Mouse (Mus musculus) thymus, postnatal 0 days (tissue): Measurements from ENCODE around the gene Rcc1l. TPM values are rescaled to one million over a fixed set of nuclear protein-coding genes. Genes with fewer than 3 reads are reported as not detected.

Source experiments
- DNase-seq: peaks from one replicate; pipeline ENCODE4 v3.0.0-alpha.2; 2015; ENCODE audit warnings: low spot score
- polyA plus RNA-seq: library from polyadenylated mRNA; unstranded; fragments of >200 nt; fragmentation: Nextera tagmentation; extraction: Ambion mirVana; gene quantifications from 2 replicates; pipeline ENCODE4 v1.2.1, GENCODE M21; 2015

The Rcc1l gene
- polyA plus RNA-seq, 1 experiment from 2014 or later, result 22.4 TPM

DNA sequence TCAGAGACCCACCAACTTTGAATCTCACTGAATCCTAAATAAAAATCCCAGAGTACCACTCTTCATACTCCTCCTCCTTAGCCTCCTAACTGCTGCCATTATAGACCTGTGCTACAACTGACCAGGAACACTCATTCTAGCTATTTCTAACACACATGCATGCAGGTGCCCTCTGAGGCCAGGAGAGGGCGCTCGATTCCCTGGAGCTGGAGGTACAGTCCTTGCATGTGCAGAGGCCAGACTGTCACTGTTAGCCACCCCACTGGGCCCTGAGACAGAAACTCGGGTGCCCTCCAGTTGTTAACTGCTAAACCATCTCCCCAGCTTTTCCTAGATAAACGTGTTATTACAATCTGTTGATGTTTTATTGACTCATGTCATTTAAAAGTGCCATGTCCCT is 3.4 kb downstream of the Rcc1l start:
- peak; percentile 53 for DNase-seq

DNA sequence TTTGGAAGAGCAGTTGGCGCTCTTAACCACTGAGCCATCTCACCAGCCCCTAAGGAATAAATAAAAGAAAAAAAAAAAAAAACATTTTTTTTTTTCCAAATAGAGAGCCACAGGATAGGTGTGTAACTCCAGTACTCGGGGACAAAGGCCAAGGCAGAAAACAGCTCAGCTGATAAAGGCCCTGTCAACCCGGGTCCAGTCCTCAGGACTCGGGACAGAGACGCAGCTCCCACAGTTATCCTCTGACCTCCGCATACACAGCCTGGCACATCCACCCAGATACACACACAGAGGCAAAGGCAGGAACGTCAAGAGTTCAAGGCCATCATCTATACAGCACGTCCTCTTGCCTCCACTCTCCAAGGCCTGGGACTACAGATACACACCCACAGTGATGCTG is 6.4 kb downstream of the Rcc1l start:
- no peak for DNase-seq

GRCm38 (mm10) chr5:134169231-134169630 is 7.3 kb downstream of the Rcc1l start:
- DNase-seq, result no peak

DNA sequence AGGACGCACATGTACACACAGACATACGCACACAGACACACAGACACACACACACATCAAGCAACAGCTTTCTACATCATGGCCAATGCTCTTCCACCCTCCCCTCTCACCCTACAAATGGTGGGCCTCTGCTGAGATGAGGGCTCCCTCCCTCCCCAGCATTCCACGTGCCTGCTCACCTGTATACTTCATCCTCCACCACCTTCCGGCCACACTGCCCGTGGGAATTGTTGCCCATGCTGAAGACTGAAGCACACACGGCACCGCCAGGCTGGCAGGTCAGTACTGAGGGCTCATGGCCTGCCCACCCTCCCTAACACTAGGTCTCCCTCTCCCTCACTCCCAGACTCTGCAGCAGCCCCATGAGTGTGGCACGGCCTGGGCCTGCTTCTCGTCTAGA is 8.5 kb downstream of the Rcc1l start:
- DNase-seq, result no peak

DNA sequence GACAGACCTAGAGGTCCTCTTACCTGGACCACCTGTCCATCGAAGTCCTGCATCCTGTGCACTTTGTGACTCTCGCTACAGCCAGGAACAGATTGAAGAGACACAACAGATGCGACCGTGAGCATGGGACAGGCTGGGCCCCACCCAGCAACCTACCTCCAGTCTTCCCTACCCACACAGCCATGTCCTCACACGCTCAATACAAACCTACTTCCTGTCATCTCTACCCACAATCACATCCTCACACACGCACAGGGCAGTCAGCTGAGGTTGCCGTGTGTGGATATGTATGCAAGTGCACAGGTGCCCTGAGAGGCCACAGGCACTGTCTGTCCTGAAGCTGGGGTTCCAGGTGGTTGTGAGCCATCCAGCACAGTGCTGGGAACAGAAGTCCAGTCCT is 9.9 kb downstream of the Rcc1l start:
- DNase-seq, result peak; percentile 47

- no peak for DNase-seq
Measured at GRCm38 (mm10) chr5:134164688-134165087, 11.9 kb downstream of the Rcc1l start.

DNA sequence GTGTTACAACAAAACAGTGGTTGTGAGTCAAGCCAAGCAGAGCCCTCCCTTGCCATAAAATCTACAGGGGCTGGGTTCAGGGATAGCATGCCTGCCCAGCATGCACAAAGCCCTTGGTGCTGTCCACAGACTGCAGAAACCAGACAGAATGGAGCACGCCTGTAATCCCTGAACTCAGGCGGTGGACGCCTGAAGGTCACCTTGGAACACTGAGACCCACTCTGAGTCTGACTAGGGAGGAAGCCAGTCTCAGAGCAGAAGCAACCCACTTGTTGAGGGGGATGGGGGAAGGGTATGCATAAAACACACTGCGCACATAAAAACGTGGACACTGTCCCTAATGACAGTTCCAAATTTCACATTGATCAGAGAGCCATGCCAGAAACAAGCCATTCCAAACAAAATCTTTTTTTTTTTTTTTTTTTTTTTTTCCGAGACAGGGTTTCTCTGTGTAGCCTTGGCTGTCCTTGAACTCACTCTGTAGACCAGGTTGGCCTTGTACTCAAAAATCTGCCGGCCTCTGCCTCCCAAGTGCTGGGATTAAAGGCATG is 20.6 kb downstream of the Rcc1l start:
- DNase-seq, result no peak

- no peak for DNase-seq
Measured at GRCm38 (mm10) chr5:134151895-134152294, 24.7 kb downstream of the Rcc1l start.

- no peak for DNase-seq
Measured at GRCm38 (mm10) chr5:134148153-134148552, 28.4 kb downstream of the Rcc1l start.

GRCm38 (mm10) chr5:134147194-134147753 is 29.3 kb downstream of the Rcc1l start:
- no peak for DNase-seq

DNA sequence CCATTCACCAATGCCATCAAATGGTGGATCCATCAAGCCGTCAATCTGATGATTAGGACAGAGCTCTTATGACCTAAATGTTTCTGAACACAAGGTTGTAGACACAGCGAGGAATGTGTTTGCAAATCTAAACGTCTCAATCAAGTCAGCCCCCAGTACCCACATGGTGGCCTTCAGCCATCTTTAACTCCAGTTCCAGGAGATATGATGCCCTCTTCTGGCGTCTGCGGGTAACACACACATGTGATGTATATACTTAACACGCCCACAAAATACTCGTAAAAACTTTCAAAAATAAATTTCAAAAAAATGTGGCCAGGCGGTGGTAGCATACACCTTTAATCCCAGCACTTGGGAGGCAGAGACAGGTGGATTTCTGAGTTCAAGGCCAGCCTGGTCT is 31.6 kb downstream of the Rcc1l start:
- no peak for DNase-seq

DNA sequence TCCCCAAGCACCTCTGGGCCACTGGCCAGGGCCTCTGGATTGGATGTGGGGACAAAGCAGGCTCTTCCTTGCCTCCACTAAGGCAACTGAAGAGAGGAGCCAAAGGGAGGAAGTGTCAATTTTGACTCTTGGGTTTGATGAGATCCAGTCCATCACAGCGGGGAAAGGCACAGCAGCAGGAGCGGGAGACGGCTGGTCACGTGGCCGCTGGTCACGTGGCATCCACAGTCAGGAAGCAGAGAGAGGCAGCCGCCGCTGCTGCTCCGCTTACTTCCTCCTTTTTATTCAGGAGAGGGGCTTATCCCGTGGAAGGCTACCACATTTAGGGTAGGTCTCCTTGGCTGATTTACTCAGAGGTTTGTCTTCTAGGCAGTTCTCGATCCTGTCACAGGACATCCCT is 34.2 kb downstream of the Rcc1l start:
- no peak for DNase-seq

DNA sequence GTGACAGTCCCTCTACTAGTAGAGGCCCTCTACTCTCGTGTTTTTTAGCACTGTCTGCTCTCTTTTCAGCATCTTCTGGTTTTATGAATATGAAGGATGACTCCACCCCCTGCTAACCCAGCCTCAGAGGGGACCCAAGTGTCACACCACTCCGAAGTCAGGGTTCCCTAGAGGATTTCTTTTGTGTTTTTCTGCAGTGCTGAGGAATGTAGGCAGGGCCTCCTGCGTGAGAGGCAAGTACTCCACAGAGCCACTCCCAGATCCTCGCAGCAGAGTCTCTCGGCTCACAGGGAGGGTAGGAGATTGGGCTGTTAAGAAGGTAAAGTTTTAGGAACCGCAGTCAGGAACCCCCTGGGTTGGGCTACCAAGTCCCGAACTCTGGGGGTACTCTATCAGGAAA is 35.3 kb downstream of the Rcc1l start:
- DNase-seq, result no peak

GRCm38 (mm10) chr5:134139429-134139828 is 37.1 kb downstream of the Rcc1l start:
- DNase-seq, result no peak

DNA sequence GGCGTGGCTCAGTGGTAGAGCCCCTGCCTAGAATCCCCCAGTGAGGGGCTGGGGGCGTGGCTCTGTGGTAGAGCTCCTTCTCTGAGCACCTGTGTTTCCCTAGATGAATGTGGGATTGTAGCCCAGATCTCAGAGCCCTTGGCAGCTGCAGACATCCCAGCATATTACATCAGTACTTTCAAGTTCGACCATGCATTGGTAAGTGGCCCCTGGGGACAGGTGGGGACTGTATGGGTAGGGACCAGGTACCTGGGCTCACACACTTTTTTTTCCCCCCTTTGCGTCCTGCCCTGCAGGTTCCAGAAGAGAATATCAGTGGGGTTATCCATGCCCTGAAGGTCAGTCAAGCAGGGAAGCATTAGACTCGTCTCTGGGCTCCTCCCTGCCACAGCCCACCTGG is 38.6 kb downstream of the Rcc1l start:
- DNase-seq, result no peak

DNA sequence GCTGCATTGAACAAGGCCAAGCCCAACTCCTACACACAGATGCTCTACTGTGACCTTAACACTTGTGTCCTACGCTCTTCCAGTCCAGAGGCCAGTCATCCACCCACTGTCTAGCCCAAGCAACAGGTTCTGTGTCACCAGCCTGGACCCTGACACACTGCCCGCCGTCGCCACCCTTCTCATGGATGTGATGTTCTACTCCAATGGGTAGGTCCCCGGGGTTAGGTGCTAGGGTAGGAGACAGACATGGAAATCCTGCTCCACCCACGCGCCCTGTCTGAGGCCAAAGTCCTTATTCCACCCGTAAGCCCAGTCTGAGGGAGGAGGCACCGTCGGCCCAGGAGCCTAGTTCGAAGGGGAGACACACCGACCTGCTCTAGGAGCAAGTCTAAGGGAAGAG is 40.6 kb downstream of the Rcc1l start:
- no peak for DNase-seq

- DNase-seq, result no peak
Measured at GRCm38 (mm10) chr5:134131586-134131985, 45.0 kb downstream of the Rcc1l start.

DNA sequence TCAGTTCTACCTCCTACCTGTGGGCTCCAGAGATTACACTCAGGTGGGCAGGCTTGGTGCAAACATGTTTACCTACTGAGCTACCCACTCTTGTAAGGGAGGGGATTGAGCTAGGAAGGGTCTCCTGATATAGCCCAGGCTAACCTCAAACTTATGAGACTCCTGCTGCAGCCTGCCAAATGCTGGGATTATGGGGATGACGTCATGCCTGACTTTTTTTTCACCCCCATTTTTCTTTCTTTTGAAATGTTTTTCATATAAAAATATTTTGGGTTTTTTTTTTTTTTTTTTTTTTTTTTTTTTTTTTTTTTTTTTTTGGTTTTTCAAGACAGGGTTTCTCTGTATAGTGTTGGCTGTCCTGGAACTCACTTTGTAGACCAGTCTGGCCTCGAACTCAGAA is 50.3 kb downstream of the Rcc1l start:
- DNase-seq, result no peak

GRCm38 (mm10) chr5:134123846-134124245 is 52.7 kb downstream of the Rcc1l start:
- no peak for DNase-seq

DNA sequence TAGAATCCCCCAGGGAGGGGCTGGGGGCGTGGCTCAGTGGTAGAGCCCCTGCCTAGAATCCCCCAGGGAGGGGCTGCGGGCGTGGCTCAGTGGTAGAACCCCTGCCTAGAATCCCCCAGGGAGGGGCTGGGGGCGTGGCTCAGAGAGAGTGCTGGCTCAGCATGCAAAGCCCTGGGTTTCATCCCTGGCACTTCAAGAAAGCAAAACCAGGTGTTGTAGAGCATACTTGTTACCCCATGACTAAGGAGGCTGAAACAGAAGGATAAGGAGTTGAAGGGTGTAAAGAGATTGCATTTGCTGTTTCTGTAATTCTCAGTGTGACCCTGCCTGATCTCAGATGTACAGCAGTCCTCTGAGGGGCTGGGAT is 54.7 kb downstream of the Rcc1l start:
- no peak for DNase-seq

- no peak for DNase-seq
Measured at GRCm38 (mm10) chr5:134121138-134121892, 55.3 kb downstream of the Rcc1l start.

DNA sequence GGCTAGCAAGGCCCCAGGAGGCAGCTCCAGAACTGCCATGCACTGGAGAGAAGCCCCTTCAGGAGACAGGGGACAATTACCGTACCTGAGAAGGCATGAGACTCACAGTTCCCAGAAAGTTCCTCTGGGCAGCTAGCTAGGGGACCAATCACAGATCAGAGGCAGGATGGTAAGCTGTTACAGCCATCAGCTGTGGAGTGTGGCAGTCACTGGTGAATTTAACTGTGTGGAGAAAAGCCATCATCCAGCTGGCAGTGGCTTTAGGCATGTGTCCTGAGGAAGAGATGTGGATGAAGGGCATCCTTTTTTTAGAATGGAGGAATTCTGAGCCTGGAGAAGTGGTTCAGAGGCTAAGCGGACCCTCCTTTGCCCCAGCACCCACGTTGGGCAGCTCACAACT is 56.4 kb downstream of the Rcc1l start:
- no peak for DNase-seq

DNA sequence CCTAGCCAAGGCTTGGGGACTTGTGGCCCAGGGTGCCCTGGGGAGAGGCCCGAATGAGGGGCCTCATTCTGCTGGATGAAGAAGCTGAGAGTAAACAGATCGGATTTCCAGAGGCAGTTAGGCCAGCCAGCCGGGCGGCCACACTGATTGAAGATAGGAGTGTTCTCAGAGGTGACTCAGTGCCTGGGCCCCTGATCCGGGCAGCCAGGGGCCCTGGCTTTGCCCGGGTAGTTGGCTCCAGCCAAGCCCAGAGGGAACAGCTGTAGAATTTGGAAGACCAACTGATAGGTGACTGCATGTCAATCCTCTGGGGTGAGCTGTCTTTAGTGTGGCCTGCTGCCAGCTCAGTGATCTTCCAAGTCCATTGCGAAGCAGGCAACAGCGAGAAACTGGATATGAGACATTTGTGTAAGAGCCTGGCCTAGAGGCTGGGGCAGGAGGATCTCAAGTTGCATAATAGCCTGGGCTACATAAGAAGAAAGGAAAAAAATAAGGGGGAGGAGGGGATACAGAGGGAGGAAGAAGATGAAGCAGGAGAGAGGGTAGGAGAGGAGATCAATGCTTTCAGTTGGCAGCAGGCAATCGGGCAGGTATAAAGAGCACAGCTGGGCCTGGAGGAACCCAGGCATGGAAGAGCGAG is 57.0 kb downstream of the Rcc1l start:
- no peak for DNase-seq
